Mouse (Mus musculus) embryo, embryonic 11.5 days (tissue): ENCODE measurements at regions not wholly inside any gene's neighbourhood (a gene's known extent, or its start where the extent isn't known, plus 50 kb on each side); places are given as distances from the start of the nearest gene placed in this dataset.

Experiments
- DNase-seq: peaks from one replicate; pipeline ENCODE4 v3.0.0-alpha.2; 2012; ENCODE audit warnings: low read depth, low spot score

- DNase-seq, result no peak
Observed at GRCm38 (mm10) chr7:37226423-37226822, 528.5 kb downstream of the Tshz3 start.

DNA sequence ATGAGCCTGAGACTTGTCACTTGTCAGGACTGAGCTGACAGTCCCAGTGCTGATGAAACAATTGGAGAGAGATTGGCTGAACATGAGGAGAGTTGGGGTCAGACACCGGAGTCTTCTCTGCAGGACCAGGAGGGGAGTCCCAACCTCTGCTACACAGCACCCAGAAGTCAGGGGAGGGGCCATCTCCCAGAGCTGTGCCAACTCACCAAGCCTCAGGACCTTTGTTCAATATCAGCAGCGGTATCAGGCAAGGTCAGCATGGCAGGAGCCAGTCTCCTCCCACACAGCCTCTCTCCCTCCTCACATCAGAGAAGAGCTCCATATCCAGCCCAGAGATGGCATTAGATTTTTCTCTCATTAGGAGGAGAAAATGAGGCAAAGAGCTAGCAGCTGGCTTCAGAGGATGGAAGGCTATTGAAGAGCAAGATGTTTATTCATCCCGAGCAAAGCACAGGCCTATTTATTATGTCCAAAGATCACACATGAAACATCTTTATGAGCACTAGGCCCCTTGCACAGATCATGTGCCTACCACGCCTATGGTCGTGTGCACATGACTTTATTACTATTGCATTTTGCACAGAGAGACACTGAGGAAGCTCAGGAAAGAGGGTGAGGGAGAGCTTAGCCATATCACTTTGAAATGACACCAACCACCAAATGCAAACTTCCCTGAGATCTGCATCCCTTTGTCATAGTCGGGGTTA is 532.9 kb downstream of the Tshz3 start:
- DNase-seq, result no peak

DNA sequence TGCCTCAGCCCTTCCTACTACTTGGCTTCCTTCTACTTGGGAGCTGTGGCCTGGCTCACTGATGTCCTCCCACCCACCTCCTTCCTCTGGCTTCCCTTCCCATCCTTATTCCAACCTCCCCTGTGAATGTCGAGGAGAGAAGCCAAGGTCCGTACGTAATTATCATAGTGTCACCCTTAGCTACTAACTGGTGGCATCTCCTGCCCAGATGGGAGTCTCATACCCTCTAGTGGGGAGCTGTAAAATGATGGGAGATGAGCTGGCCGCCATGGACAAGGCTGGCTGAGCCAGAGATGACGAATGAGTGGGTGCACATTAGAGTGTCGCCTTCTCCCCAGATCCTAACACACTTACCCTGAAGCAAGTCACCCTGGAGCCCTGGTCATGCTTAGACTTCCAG is 532.6 kb downstream of the Zfp536 start:
- no peak for DNase-seq

DNA sequence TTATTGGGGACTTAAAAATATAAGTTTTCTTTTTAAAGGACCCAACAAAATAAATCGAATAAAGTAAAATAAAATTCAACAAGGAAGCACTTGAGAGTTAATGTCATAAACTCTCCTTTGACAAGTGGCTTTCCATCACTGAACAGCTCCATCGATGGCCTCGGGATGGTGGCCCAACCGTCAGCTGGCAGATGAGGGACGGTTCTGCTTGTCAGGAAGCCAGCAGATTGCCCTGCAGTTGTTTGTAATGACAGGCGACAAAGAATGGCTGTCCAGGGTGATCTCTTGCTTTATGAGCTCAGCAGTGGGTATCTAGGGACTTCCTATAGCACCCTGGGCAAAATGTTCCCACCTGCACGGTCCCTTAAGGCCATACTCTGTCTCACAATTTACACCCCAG is 531.7 kb downstream of the Zfp536 start:
- no peak for DNase-seq

- no peak for DNase-seq
Observed at GRCm38 (mm10) chr7:37242476-37242875, 531.0 kb downstream of the Zfp536 start.

DNA sequence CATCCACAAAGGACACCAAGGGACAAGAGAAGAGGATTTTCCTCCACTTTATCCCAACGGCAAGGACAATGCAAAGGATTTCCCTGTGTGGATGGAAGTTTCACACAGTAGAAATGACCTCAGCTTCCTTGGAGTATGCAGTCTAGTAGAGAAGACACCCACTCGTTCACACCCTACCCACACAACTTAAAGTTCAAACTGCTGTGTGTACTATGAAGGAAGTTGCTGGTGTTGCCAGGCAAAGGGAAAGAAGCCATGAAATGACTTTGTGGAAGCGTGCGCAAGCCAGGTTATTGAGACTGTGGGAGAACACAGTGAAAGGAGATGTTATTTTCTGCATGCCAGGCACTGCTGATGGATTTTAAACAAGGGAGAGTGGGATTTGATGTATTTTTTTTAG is 527.3 kb downstream of the Zfp536 start:
- no peak for DNase-seq

GRCm38 (mm10) chr7:37254431-37254830 is 519.0 kb downstream of the Zfp536 start:
- DNase-seq, result no peak

DNA sequence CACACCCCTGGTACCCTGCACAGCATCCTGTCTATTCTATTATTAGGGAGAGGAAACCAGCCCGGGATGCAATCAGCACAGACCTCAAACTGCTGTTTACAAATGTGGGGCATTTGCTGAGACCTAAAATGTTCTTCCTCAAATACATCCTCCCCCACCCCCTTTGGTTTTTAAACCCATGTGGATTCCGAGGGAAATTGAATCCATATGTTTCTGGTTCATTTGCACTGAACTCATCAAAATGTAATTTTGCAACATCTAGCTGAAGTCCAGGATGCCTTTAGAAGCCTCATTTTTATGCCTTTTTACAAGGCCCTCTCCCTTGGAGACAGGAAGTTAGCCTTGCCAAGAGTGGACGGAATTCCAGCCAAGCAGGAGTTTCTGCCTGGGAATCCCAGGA is 517.6 kb downstream of the Zfp536 start:
- DNase-seq, result no peak

- DNase-seq, result no peak
Observed at GRCm38 (mm10) chr7:37259293-37259692, 514.1 kb downstream of the Zfp536 start.

- DNase-seq, result no peak
Observed at GRCm38 (mm10) chr7:37262846-37263245, 510.6 kb downstream of the Zfp536 start.

DNA sequence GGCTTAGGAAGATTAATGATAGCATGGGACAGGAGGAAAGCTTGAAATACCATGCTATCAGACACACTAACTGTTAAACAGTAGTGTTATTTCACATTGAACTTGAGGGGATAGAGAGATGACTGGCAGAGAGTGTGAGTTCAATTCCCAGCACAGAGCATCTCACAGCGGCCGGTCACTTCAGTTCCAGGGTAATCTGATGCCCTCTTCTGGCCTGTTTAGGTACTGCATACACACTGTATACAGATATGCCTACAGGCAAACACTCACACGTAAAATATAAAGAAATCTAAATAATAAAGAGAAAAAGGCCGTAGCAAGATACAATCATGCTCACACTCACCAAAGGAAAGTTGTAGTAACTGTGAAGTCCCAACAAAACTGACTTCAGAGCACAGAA is 506.0 kb downstream of the Zfp536 start:
- DNase-seq, result no peak

DNA sequence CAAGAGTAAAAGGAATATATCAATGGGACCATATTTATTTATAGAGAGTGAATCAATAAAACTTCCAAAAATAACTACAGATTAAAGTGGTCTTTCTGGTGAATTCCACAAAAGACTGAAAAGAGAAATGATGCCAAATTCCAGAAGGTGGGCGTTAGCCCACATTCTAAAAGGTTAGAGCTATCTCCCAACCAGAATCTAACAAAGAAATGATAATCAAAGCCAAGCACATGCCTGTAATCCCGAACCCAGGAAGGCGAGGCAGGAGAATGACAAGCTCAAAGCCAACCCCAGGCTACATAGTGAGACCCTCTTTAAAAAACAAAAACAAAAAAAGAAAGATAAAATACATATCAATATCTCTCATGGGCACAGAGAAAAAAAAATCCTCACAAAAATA is 502.6 kb downstream of the Zfp536 start:
- DNase-seq, result no peak

GRCm38 (mm10) chr7:37290018-37290417 is 483.4 kb downstream of the Zfp536 start:
- DNase-seq, result no peak

DNA sequence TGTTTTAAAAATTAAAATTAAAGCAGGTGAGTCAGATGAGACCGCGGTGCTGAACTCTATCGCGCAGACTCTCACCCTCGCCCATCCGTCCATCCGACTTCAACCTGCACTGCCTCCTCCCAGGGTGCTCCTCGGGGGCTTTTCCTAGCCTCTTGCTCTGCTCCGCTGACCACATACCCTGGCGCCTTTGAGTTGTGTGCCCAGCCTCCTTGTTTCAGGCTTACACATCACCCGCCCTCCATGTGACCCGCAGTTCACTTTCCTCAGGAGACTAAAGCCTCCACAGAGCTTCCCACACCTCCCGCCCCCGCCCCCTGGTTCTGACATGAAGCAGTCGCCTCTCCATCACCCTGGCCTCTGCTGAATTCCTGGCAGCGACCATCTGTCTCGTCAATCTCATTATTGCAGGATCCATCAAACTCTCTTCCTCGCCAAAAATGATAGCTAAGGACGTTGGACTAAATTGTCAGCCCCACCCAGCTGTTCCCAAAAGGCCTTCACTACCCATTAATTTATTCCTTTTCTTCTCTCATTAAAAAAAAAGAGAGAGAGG is 482.9 kb downstream of the Zfp536 start:
- DNase-seq, result no peak

GRCm38 (mm10) chr7:37291726-37292125 is 481.7 kb downstream of the Zfp536 start:
- no peak for DNase-seq

DNA sequence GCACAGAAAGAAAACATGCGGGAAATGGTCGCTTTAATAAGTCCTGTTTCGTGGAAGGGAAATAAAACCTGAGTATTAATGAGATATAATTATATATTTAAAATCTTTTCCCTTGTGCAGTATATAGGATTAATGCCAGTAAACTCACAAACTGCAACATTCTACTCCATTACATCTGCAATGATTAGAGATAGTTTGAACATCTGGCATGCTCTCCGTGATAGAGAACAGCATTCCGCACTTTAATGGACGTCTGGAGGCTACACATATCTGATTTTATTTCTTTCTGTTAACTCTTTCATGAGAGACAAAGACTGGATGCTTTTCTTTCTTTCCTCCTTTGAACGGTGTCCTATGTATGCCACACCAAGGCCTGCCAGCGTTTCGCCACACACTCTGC is 480.9 kb downstream of the Zfp536 start:
- DNase-seq, result no peak

DNA sequence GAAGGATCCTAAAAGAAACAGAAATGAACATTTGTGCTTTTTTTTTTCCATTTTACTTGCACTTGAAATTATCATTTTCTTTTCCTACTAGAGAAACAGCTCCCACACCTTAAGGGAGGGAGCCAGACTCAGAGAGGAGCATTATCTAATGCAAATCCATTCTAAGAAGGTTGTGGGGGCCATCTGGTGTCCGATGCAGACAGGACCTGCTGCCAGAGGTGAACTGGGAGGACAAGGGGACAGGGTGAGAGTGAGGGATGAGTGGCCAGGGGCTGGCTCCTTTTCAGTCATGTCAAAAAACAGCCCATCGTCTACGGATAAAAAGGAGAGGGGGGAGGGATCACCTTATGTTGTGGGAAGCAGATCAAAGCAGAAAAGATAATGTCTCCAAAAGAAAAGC is 474.6 kb downstream of the Zfp536 start:
- no peak for DNase-seq

DNA sequence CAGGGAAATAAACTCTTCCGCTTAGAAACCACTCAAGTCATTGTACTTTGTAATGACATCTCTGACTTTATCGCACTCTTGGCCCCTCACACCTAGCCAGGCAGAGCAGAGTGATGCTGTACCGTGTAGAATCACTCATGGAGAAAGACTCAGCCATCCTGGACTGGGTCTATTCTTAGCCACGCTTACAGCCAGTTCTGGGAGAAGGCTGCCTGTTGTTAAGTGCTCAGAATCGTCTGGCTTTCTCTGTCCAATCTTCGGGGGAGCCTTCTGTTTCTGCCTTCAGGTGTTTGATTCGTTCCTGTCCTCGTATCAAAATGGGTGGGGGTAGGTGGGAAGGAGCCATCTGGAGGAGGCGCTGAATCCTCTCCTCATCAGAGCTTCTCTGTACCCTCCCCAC is 468.0 kb downstream of the Zfp536 start:
- DNase-seq, result no peak

DNA sequence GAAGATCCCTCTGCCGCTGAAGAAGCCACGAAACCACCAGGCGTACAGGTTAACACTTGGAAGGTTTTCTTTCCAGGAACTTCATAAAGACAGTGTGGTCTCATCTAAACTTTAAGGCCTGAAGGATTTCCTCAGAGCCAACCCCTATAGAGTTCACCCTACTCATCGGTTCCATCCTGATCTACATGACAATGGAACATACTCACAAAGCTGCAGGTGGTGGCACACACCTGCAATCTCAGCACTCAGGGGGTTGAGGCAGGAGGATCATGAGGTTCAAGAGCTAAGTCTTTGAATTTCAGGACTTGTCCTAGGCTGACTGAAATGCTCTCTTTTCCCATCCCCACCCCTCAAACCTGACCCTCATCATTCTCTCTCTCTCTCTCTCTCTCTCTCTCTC is 466.2 kb downstream of the Zfp536 start:
- no peak for DNase-seq

DNA sequence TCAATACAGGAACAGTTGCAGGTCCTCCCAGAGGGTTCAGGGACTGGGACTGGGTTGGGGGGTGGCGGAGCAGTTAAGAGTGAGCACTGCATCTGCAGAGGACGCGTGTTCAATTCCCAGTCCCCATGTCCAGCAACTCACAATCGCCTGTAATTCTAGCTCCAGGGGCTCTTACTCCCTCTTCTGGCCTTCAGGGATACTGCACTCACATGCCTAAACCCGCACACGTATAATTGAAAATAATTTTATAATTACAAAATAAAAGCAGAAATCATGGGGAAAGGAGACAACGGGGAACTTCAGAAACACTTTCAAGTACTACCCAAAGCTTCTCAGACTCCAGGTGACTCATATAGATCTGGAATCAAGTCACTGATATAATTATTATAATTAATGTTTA is 448.8 kb downstream of the Zfp536 start:
- no peak for DNase-seq

GRCm38 (mm10) chr7:37333451-37333850 is 440.0 kb downstream of the Zfp536 start:
- no peak for DNase-seq

GRCm38 (mm10) chr7:37335212-37335611 is 438.2 kb downstream of the Zfp536 start:
- DNase-seq, result no peak

DNA sequence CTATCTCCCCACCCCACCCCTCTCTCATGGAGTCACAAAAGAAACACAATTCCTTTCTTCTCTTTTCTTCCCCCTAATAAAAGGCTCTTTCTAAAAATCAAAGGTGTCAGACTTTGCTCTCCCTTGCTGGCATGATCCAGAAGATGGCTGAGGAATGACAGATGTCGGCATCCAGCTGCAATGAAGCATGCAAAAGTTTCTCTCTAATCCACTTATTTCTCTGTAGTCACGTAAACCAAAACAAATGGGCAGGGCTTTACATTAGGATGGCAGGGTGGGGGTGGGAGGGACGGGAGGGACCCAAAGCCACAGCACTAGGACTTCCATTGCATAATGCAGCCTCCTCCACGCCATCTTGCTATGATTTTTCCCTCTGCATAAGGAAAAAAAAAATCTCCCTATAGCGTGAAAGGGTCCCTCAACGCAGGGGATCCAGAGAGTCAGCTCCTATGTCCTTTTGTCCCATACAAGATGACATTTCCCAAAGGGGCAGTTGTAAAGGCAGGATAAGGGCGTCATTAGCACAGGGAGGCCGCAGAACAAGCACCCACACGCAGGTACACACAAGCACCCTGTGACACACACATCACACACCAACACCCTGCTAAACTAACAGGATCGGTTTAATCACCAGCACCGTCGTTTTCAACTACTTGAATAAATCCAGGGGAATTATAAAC is 437.1 kb downstream of the Zfp536 start:
- DNase-seq, result no peak
